Mouse (Mus musculus): ENCODE results near the gene Cpt2.

The Cpt2 gene

GRCm38 (mm10) chr4:107923145-107923802, at the start of gene Cpt2:
Gene Cpt2, minus strand, starts transcription at chr4:107923610.
- DNase-seq (ENCODE audit: low read depth), result peak; percentile 92

GRCm38 (mm10) chr4:107971162-107971561, 47.8 kb upstream of the Cpt2 start:
- no peak for DNase-seq (ENCODE audit: low read depth)

- no peak for DNase-seq (ENCODE audit: low read depth)
Observed at GRCm38 (mm10) chr4:107969781-107970180, 46.4 kb upstream of the Cpt2 start.

GRCm38 (mm10) chr4:107967966-107968682, 44.7 kb upstream of the Cpt2 start, which contains the start of gene Slc1a7:
Gene Slc1a7, plus strand, starts transcription at chr4:107968332.
- no peak for DNase-seq (ENCODE audit: low read depth)

GRCm38 (mm10) chr4:107966416-107967109, 43.2 kb upstream of the Cpt2 start:
- DNase-seq (ENCODE audit: low read depth), result no peak

GRCm38 (mm10) chr4:107962792-107963191, 39.4 kb upstream of the Cpt2 start:
- no peak for DNase-seq (ENCODE audit: low read depth)

- DNase-seq (ENCODE audit: low read depth), result no peak
Observed at GRCm38 (mm10) chr4:107962044-107962732, 38.8 kb upstream of the Cpt2 start.

GRCm38 (mm10) chr4:107958487-107958886, 35.1 kb upstream of the Cpt2 start:
- DNase-seq (ENCODE audit: low read depth), result no peak

GRCm38 (mm10) chr4:107955691-107956090, 32.3 kb upstream of the Cpt2 start:
- DNase-seq (ENCODE audit: low read depth), result no peak

GRCm38 (mm10) chr4:107952845-107953244, 29.4 kb upstream of the Cpt2 start:
- DNase-seq (ENCODE audit: low read depth), result no peak

- DNase-seq (ENCODE audit: low read depth), result no peak
Observed at GRCm38 (mm10) chr4:107949918-107950317, 26.5 kb upstream of the Cpt2 start.

GRCm38 (mm10) chr4:107944141-107944540, 20.7 kb upstream of the Cpt2 start:
- no peak for DNase-seq (ENCODE audit: low read depth)

GRCm38 (mm10) chr4:107942741-107943140, 19.3 kb upstream of the Cpt2 start:
- no peak for DNase-seq (ENCODE audit: low read depth)

- DNase-seq (ENCODE audit: low read depth), result no peak
Observed at GRCm38 (mm10) chr4:107938124-107938523, 14.7 kb upstream of the Cpt2 start.

GRCm38 (mm10) chr4:107937338-107937737, 13.9 kb upstream of the Cpt2 start:
- DNase-seq (ENCODE audit: low read depth), result no peak

GRCm38 (mm10) chr4:107935254-107935653, 11.8 kb upstream of the Cpt2 start:
- peak; percentile 24 for DNase-seq (ENCODE audit: low read depth)

- DNase-seq (ENCODE audit: low read depth), result no peak
Observed at GRCm38 (mm10) chr4:107933239-107933638, 9.8 kb upstream of the Cpt2 start.

GRCm38 (mm10) chr4:107931453-107931852, 8.0 kb upstream of the Cpt2 start:
- DNase-seq (ENCODE audit: low read depth), result no peak

GRCm38 (mm10) chr4:107928726-107929125, 5.3 kb upstream of the Cpt2 start:
- no peak for DNase-seq (ENCODE audit: low read depth)

GRCm38 (mm10) chr4:107928269-107928668, 4.9 kb upstream of the Cpt2 start:
- no peak for DNase-seq (ENCODE audit: low read depth)

GRCm38 (mm10) chr4:107923803-107924194, 389 bp upstream of the Cpt2 start:
- DNase-seq (ENCODE audit: low read depth), result no peak

- no peak for DNase-seq (ENCODE audit: low read depth)
Observed at GRCm38 (mm10) chr4:107921952-107922351, 1.5 kb downstream of the Cpt2 start.
